Mouse (Mus musculus): ENCODE data around the gene Rftn1. TPM values are rescaled to one million over a fixed set of nuclear protein-coding genes. Genes with fewer than 3 reads are reported as not detected.

Rftn1 gene
- polyA plus RNA-seq, 1 experiment = not detected

DNA sequence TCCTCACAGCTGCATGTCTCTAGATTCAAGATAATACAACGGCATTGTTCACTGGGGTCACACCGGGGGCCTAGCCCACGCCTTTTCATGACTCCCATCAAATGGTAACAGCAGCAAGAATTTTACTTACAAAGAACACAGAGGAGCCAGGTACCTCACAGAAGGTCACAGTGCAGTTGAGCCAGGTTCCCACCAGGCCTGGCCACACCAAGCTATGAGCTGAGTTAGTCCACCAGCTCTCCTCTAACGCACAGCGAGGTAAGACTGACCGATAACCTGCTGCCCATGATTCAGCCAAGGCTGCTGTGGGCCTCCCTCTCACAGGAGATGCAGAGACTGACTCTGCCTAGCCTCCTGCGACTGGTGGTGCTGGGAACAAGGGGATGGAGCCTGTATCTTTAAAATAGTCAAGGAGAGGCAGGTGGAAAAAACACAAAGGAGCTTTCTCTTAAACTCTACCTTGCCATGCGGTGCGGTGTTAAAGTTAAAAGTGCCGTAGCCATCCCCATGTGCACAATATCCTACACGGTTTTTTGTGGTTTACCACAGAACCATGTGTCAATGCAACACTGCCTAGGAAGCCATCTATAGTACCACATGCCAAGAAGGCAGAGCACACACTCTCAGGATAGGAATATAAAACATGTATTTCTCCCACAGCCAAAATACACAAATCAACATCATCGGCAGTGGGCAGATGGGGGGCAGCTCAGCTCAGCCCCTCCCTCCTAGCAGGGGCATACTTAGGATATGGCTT is 42.5 kb downstream of the Rftn1 start:
- H3K4me3 ChIP-seq (ENCODE audit: insufficient read depth, low read depth, low read length) = no peak overlapping the region
- H3K27ac ChIP-seq (ENCODE audit: insufficient read depth, low read depth, low read length) = no peak overlapping the region
- 94% methylated on average over 12 of the region's 12 CpGs for whole genome bisulfite sequencing
- peaks cover 9% of the 10 kb centered on the region for H3K4me1 ChIP-seq (ENCODE audit: control insufficient read depth, insufficient read depth, low read length)
- TF ChIP-seq CTCF (IDR thresholded peaks at IDR 0.05; ENCODE audit: insufficient read depth, low read depth, low read length) = no peak
- no peak for TF ChIP-seq POLR2A (IDR thresholded peaks at IDR 0.05; ENCODE audit: insufficient read depth, low read depth, low read length)

DNA sequence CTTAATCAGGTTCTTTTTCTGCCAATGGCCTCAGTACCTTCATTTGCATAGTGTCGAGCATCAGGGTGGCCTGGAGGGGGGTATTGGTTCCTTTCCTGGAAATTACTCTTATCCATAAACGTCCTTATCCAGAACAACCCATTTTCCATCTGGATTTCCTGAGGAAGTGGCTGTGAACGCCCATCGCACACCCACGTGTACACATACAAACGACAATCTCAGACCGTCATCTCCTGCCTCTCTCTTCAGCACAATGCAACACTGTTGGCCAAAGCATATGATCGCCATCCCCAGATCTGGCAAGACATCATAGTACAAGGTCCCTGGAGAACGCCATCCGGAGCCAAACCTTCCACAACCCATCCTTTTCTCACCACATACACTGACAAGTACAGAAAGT is 47.1 kb downstream of the Rftn1 start:
- TF ChIP-seq POLR2A (IDR thresholded peaks at IDR 0.05; ENCODE audit: insufficient read depth, low read depth, low read length) (no peak), CTCF (IDR thresholded peaks at IDR 0.05; ENCODE audit: insufficient read depth, low read depth, low read length) (no peak)
- Histone ChIP-seq H3K4me1 (ENCODE audit: control insufficient read depth, insufficient read depth, low read length) (no peaks in the 10 kb centered on the region), H3K27ac (ENCODE audit: insufficient read depth, low read depth, low read length) (no peak overlapping the region), H3K4me3 (ENCODE audit: insufficient read depth, low read depth, low read length) (no peak overlapping the region)
- 85% methylated on average over 10 of the region's 10 CpGs for WGBS

DNA sequence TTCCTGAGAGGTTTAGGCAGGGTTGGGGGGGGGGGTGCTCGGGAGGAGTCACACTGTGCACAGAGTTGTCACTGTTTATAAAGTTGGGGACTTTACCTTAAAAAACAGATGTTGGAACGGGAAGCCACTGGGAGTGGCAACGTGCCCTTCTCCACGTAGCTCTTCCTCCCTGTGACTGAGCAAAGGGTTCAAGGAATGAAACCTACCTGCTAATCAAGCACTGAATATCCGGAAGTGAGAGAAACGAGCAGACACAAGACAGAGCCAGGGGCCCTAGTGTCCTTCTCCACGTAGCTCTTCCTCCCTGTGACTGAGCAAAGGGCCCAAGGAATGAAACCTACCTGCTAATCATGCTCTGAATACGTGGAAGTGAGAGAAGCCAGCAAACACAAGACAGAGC is 47.9 kb downstream of the Rftn1 start:
- WGBS = 85% methylated on average over 8 of the region's 8 CpGs

DNA sequence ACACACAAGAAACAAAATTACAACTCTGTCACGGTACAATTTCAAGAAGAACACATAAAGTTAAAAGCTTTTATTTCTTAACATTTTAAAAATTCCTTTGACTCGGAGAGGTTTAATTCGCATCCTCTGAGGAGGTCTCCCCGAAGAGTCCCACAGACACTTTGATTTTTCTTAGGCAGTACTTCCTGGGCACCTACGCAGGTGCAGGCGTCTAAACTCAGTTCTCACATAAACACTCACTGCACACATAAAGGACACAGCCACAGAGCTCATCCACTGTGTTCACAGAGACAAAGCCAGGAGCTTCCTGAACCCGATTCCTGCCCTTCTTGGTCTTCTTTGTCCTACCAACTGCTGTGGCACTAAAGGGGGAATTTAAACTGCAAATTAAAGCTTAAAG is 48.3 kb downstream of the Rftn1 start:
- TF ChIP-seq CTCF (IDR thresholded peaks at IDR 0.05; ENCODE audit: insufficient read depth, low read depth, low read length) (no peak), POLR2A (IDR thresholded peaks at IDR 0.05; ENCODE audit: insufficient read depth, low read depth, low read length) (no peak)
- no peak overlapping the region for H3K27ac ChIP-seq (ENCODE audit: insufficient read depth, low read depth, low read length)
- 91% methylated on average over 7 of the region's 7 CpGs for WGBS

More for the DNA sequence above, 47.9 kb downstream of the Rftn1 start:
- no peak overlapping the region for H3K27ac ChIP-seq (ENCODE audit: insufficient read depth, low read depth, low read length)
- no peaks in the 10 kb centered on the region for H3K4me1 ChIP-seq (ENCODE audit: control insufficient read depth, insufficient read depth, low read length)
- TF ChIP-seq CTCF (IDR thresholded peaks at IDR 0.05; ENCODE audit: insufficient read depth, low read depth, low read length) (no peak), POLR2A (IDR thresholded peaks at IDR 0.05; ENCODE audit: insufficient read depth, low read depth, low read length) (no peak)
- H3K4me3 ChIP-seq (ENCODE audit: insufficient read depth, low read depth, low read length) = no peak overlapping the region

DNA sequence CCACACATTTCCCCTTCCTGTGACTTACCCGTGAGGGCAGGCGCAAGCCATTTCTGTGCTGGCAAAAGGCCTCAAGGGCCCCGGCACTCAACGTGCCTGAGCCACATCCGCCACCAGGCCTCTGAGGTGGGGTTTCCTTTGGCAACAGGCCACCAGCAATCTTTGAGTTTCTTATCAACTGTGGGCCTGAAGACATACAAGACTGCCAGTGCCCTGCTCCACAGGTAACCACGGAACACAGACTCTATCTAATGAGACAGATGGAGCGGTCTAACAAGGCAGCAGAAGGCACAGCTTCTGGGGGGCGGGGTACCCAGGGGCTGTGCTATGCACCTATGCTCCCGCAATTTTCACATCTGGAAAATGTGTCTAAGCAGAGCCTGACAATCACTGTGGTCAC is 54.4 kb downstream of the Rftn1 start:
- TF ChIP-seq CTCF (IDR thresholded peaks at IDR 0.05; ENCODE audit: insufficient read depth, low read depth, low read length) = no peak
- no peak for TF ChIP-seq POLR2A (IDR thresholded peaks at IDR 0.05; ENCODE audit: insufficient read depth, low read depth, low read length)
- H3K4me1 ChIP-seq (ENCODE audit: control insufficient read depth, insufficient read depth, low read length) = no peaks in the 10 kb centered on the region
- H3K27ac ChIP-seq (ENCODE audit: insufficient read depth, low read depth, low read length) = no peak overlapping the region
- WGBS = 90% methylated on average over 9 of the region's 9 CpGs
- no peak overlapping the region for H3K4me3 ChIP-seq (ENCODE audit: insufficient read depth, low read depth, low read length)

More for the DNA sequence above, 48.3 kb downstream of the Rftn1 start:
- H3K4me3 ChIP-seq (ENCODE audit: insufficient read depth, low read depth, low read length) = no peak overlapping the region
- no peaks in the 10 kb centered on the region for H3K4me1 ChIP-seq (ENCODE audit: control insufficient read depth, insufficient read depth, low read length)

DNA sequence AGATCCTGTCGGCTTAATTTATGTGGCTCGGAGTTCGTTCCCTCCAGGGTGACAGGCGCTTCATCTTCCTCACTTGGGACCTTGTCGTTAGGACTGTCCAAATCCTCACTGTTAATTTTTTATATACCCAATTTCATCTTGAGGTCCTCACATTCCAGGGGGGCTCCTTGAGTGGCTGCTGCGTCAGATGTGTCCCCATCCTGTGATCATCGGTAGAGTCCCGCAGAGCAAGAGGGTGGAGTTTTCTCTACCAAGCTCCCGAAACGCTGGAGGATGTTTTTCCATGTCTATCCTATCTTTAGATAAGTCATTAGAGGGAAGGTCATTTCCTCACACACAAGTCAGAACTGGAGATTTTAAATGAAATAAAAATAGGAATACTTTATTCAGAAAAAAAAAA is 55.0 kb downstream of the Rftn1 start:
- Histone ChIP-seq H3K4me1 (ENCODE audit: control insufficient read depth, insufficient read depth, low read length) (no peaks in the 10 kb centered on the region), H3K4me3 (ENCODE audit: insufficient read depth, low read depth, low read length) (no peak overlapping the region), H3K27ac (ENCODE audit: insufficient read depth, low read depth, low read length) (no peak overlapping the region)
- WGBS = 89% methylated on average over 10 of the region's 10 CpGs
- TF ChIP-seq POLR2A (IDR thresholded peaks at IDR 0.05; ENCODE audit: insufficient read depth, low read depth, low read length) (no peak), CTCF (IDR thresholded peaks at IDR 0.05; ENCODE audit: insufficient read depth, low read depth, low read length) (no peak)

DNA sequence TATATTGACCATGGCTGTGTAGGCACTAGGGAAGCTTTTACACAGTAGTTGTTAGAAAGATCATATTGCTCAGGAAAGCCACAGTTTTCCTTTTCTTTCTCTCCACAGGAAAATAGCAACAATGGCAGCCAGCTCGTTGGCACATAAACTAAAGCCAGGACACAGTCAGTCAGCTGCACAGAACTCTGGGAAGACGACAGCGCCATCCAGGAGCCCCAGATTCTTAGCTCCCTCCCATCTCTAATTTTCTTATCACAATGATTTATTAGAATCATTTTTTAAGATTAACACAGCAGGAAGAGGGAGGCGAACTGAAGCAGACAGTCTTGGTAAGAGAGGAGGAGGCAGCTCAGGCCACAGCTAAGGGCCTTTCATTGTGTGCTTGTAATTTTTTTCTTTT is 58.8 kb downstream of the Rftn1 start:
- TF ChIP-seq POLR2A (IDR thresholded peaks at IDR 0.05; ENCODE audit: insufficient read depth, low read depth, low read length) = no peak
- TF ChIP-seq CTCF (IDR thresholded peaks at IDR 0.05; ENCODE audit: insufficient read depth, low read depth, low read length) = no peak
- no peak overlapping the region for H3K4me3 ChIP-seq (ENCODE audit: insufficient read depth, low read depth, low read length)
- H3K27ac ChIP-seq (ENCODE audit: insufficient read depth, low read depth, low read length) = no peak overlapping the region
- WGBS = 86% methylated on average over 4 of the region's 4 CpGs
- no peaks in the 10 kb centered on the region for H3K4me1 ChIP-seq (ENCODE audit: control insufficient read depth, insufficient read depth, low read length)

DNA sequence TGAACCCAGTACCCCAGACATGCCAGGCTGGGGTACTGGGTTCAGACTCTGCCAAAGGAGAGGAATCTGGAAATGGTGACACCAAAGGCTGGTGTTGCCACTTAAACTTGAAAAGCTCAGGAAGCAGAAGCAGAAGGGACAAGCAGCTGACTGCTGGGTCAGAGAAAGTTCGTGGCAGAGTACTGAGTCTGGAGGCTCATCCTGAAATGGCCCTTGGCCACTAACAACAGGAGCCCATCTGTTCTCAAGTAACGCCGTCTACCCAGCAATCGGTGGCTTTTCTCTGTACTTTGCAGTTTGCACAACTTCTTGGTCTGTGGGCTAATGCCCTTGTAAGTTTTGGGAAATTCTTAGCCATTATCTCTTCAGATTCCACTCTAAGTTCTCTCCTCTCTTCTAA is 60.1 kb downstream of the Rftn1 start:
- TF ChIP-seq POLR2A (IDR thresholded peaks at IDR 0.05; ENCODE audit: insufficient read depth, low read depth, low read length) = no peak
- no peak for TF ChIP-seq CTCF (IDR thresholded peaks at IDR 0.05; ENCODE audit: insufficient read depth, low read depth, low read length)
- Histone ChIP-seq H3K4me1 (ENCODE audit: control insufficient read depth, insufficient read depth, low read length) (no peaks in the 10 kb centered on the region), H3K27ac (ENCODE audit: insufficient read depth, low read depth, low read length) (no peak overlapping the region), H3K4me3 (ENCODE audit: insufficient read depth, low read depth, low read length) (no peak overlapping the region)
- WGBS = 83% methylated on average over 4 of the region's 4 CpGs

DNA sequence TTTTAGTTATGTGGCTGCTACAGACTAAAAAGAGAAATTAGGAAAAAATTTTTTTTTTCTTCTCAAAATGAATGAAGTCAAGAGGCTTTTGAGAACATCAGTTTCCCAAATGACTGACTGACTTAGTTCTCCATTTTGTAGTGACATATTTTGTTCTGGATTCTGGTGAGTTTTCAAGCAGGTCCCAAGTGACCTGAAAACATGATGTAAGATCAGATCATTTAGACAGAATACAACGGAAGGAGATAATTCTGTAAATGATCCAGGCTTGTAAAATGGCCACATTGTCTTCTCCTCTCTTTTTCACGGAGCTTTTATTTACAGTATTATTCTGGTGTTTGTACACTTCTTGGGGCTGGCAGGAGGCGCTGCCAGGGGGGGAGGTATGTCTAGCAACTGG is 62.1 kb downstream of the Rftn1 start:
- H3K4me3 ChIP-seq (ENCODE audit: insufficient read depth, low read depth, low read length) = no peak overlapping the region
- no peak overlapping the region for H3K27ac ChIP-seq (ENCODE audit: insufficient read depth, low read depth, low read length)
- no peak for TF ChIP-seq POLR2A (IDR thresholded peaks at IDR 0.05; ENCODE audit: insufficient read depth, low read depth, low read length)
- TF ChIP-seq CTCF (IDR thresholded peaks at IDR 0.05; ENCODE audit: insufficient read depth, low read depth, low read length) = no peak
- H3K4me1 ChIP-seq (ENCODE audit: control insufficient read depth, insufficient read depth, low read length) = no peaks in the 10 kb centered on the region
- 55% methylated on average over 3 of the region's 3 CpGs for WGBS
